Mouse (Mus musculus): ENCODE data around the gene Ralb. TPM values are rescaled to one million over a fixed set of nuclear protein-coding genes. Genes with fewer than 3 reads are reported as not detected.

Ralb gene
- 10 to 100 TPM; 47.7 to 58.3 TPM for total RNA-seq (2021)
- long read RNA-seq, experiment 1, transcript Ralb-201 (5 exons, 2,289 nt), result major isoform, 105 of 115 reads
- long read RNA-seq, experiment 1, partial matches to known transcripts, result 3 of 115 reads
- long read RNA-seq, experiment 1, other reads (novel, unspliced or antisense), result 7 of 115 reads
- long read RNA-seq, experiment 2, transcript Ralb-201 (5 exons, 2,289 nt), result major isoform, 302 of 339 reads
- long read RNA-seq, experiment 2, partial matches to known transcripts, result 9 of 339 reads
- long read RNA-seq, experiment 2, other reads (novel, unspliced or antisense), result 27 of 339 reads

DNA sequence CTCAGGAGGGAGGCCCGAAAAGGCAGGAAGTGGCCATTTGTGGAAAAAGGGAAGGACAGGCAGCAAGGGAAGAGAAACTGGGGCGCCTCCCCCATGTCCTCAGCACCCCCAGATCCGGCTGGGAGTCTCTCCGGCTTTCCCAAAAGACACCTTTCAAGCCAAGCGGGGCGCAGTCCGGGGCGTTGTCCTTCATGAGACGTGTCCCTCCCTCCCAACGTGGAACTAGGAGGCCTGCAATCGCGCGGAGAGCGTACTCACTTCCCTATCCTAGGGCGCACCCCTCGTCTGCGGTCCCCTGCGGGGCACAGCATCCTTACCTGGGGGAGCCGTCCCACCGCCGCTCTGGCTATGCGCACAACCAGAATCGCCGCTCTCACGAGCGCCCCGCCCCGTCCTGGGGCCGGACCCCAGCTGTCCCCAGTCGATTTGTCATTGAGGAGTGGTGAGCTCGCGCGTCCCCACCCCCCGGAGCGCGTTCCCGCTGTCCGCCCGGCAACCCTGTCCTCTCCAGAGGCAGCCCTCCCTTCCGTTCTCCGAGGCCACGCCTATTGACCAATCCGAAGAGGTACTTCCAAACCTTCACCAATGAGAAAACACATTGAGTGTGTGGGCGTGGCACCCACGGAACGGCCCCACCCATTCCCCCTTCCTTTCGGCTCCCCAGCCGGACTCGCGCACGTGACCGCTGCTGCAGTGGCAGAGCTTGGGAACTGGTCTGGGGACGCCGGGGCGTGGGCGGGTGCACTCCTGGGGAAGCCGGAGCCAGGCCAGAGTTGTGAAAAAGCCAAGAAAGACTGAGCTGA is at the start of gene Ralb:
Gene Ralb, minus strand, starts transcription at position 535 of the 803 bp plus-strand sequence.
- DNase-seq (ENCODE audit: low spot score in 2 of 2), result peak; percentile 91 to 92

- DNase-seq (ENCODE audit: low spot score in 2 of 2), result no peak
Measured at GRCm38 (mm10) chr1:119551651-119552050, 47.1 kb upstream of the Ralb start.

DNA sequence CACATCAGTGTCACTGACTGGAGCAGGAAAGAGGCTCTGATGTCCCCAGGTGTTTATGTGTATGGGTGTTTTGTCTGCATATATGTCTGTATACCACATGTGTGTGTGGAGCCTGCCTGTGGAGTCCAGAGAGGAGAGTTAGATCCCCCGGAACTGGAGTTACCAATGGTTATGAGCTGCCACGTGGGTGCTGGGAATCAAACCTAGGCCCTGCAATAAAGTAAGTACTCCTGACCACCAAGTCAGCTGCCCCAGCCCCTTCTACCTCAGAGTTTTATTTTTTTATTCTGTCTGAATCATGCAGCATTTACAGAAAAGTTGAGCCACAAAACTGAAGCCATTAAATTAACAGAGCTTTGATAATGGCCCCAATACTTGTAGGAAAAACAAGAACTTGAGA is 45.5 kb upstream of the Ralb start:
- no peak for DNase-seq (ENCODE audit: low spot score in 2 of 2)

DNA sequence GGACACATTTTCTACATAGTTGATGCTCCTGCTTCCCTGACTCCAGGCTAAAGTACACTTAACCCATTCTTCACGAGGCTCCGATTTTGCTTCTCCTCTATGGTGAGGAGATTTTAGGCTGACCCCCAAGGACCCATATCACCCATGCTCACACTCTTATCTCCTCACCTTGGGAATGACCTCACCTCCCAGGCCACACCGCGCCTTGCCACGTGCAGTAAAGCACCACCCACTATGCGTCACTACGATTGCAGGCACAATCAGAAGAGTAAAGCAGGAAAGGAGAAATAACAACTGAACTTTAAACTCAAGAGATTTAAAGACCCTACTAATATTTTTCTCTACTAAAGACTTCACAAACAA is 44.7 kb upstream of the Ralb start:
- no peak for DNase-seq (ENCODE audit: low spot score in 2 of 2)

- peak; percentile 76 to 77 for DNase-seq (ENCODE audit: low spot score in 2 of 2)
Measured at GRCm38 (mm10) chr1:119548668-119549326, 44.2 kb upstream of the Ralb start.

GRCm38 (mm10) chr1:119546490-119546889 is 41.9 kb upstream of the Ralb start:
- DNase-seq (ENCODE audit: low spot score in 2 of 2), result no peak

GRCm38 (mm10) chr1:119545671-119546070 is 41.1 kb upstream of the Ralb start:
- no peak for DNase-seq (ENCODE audit: low spot score in 2 of 2)

DNA sequence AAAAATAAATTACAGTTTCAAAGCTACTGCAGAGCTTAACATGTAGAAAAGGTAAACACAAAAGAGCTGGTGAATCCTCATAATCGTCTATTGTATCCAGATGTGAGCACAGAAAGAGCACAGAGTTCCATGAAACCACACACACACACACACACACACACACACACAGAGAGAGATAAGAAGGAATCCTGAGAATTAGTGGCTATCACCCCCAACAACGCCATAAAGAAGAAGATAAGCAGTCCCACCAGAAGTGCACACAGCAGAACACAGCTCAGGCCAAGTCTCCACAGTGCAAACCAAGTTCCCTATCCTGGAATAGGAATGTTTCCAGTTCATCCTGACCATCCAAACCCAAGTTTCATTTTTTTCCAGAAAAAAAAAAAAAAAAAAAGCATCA is 40.6 kb upstream of the Ralb start:
- DNase-seq (ENCODE audit: low spot score in 2 of 2), result no peak

- DNase-seq (ENCODE audit: low spot score in 2 of 2), result no peak
Measured at GRCm38 (mm10) chr1:119544611-119545155, 40.1 kb upstream of the Ralb start.

GRCm38 (mm10) chr1:119543316-119543715 is 38.7 kb upstream of the Ralb start:
- DNase-seq (ENCODE audit: low spot score in 2 of 2), result no peak

DNA sequence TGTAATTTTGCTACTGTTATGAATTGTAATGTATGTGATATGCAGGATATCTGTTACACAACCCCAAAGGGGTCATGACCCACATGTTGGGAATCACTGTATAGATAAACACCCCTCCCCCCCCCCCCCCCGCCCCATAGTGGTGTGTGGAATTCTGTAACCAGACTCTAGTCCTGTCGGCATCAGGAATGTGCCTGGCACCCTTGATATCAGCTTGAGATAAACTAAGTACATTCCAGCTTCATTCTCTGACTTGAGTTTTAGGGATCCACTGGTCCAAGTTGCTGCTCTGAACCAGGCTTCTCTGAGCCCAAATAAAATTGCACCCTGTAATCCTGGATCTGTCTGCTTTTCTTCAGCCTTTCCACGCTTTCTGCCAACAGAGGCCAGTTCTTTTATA is 37.0 kb upstream of the Ralb start:
- no peak for DNase-seq (ENCODE audit: low spot score in 2 of 2)

DNA sequence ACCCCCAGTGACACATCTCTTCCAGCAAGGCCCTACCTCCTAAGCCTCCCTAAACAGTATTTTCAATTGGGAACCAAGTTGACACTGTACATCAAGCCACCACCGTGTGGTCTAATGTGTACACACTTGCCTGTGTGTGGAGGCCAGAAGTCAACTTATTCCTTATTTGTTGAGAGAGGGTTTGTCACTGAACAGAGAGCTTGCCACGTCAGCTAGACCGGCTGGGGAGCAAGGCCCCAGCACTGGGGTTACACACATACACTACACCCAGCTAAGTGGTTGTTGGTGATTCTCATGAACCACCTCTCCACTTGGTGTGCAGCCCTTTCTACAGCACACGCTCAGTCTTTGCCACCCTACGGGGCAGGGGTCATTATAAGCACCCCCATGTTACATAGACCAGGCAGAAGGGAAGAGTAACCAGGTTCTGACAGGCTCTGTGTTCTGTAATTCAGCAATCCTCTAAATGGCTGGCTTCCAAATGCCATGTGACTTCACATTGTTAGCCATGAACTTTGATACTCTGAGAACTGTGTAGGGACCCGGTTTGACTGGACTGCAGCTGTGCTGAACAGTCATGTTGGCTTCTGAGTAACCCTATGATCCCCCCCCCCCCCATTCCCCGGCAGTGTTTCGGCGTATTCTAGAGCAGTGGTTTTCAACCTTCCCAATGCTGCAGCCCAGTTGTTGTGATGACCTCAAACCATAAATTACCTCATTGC is 36.4 kb upstream of the Ralb start:
- no peak for DNase-seq (ENCODE audit: low spot score in 2 of 2)

- DNase-seq (ENCODE audit: low spot score in 2 of 2), result no peak
Measured at GRCm38 (mm10) chr1:119539252-119539651, 34.7 kb upstream of the Ralb start.

- no peak for DNase-seq (ENCODE audit: low spot score in 2 of 2)
Measured at GRCm38 (mm10) chr1:119537651-119538050, 33.1 kb upstream of the Ralb start.

GRCm38 (mm10) chr1:119536122-119536521 is 31.5 kb upstream of the Ralb start:
- DNase-seq (ENCODE audit: low spot score in 2 of 2), result no peak

- DNase-seq (ENCODE audit: low spot score in 2 of 2), result no peak
Measured at GRCm38 (mm10) chr1:119534341-119534740, 29.7 kb upstream of the Ralb start.

- DNase-seq (ENCODE audit: low spot score in 2 of 2), result no peak
Measured at GRCm38 (mm10) chr1:119533093-119533805, 28.7 kb upstream of the Ralb start.

GRCm38 (mm10) chr1:119532165-119532564 is 27.6 kb upstream of the Ralb start:
- DNase-seq (ENCODE audit: low spot score in 2 of 2), result no peak

DNA sequence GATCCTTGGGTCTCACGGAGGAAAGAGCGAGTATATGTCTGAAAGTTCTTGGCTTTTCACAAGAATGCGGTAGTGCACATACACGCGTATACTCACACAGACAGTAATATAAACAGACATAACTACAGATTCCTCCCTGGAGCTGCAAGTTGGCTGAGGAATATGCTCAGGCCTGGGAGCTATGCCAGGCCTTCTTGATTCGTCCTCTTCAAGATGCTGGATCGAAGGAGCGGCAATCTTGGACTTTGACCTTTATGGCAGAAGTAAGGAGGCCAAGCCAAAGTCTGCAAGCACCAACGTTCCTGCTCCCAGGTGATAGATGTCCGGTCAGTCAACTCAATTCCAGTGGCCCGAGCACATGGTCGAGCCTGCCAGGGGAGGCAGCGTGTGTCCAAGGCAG is 26.3 kb upstream of the Ralb start:
- no peak for DNase-seq (ENCODE audit: low spot score in 2 of 2)

Data from adrenal gland, adult 18-20 months (tissue).